Mouse (Mus musculus): ENCODE measurements around the gene Cpxm1. TPM values are rescaled to one million over a fixed set of nuclear protein-coding genes. Genes with fewer than 3 reads are reported as not detected.

The Cpxm1 gene
- polyA plus RNA-seq, 1 experiment from 2014 or later: 40.6 TPM

DNA sequence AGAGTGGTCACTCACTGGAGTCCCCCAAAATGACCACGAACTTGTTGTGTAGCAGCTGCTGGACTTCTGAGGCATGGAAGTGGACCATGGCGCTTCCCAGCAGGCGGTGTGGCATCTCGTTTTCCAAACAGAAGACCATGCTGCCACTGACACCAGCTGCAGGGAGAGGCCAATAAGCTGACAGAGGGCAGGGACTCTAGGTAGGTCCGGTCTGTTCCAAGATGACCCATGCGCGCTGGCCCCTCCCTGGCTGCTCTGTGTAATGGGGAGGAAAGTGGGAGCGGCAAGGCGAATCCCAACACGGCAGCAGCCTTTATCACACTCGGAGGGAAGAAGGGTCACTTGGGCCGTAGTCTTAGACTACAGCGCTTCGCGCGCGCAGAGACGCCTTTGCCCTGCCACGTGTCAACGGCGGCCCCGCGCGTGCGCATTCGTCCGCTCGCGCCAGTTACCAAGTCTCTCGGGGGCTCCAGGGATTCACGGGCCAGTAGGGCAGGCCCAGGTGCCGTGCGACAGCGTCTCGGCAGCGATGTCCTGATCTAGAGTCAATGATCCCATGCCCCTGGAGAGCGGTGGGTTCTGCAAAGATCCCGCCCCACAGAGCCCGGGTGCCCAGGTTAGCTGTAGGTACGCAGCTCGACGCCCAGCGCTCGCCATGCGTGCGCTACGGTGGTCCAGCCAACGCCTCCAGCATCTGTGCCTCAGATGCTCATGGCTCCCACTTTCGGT, 26.2 kb upstream of the Cpxm1 start:
- peak overlapping the region; percentile 86 for H3K4me3 ChIP-seq
- no peaks in the 10 kb centered on the region for H3K9me3 ChIP-seq
- peak overlapping the region; percentile 89 for H3K27ac ChIP-seq (replicated peaks)
- WGBS: 13% methylated on average over 49 of the region's 49 CpGs
- peak overlapping the region; percentile 88 for H3K9ac ChIP-seq
- peaks cover 14% of the 10 kb centered on the region for H3K4me1 ChIP-seq
- 0 out of 2 replicates have a peak, but pooled peaks cover 3% of the 10 kb centered on the region for H3K27me3 ChIP-seq (replicated peaks)
- H3K4me2 ChIP-seq: peak overlapping the region; percentile 88
- H3K36me3 ChIP-seq: peaks cover 30% of the 10 kb centered on the region
- ATAC-seq (ENCODE audit: extremely low read depth, insufficient number of reproducible peaks, low FRiP score, low TSS enrichment): peak; percentile 32; the same call in 1 of the 2 replicates

DNA sequence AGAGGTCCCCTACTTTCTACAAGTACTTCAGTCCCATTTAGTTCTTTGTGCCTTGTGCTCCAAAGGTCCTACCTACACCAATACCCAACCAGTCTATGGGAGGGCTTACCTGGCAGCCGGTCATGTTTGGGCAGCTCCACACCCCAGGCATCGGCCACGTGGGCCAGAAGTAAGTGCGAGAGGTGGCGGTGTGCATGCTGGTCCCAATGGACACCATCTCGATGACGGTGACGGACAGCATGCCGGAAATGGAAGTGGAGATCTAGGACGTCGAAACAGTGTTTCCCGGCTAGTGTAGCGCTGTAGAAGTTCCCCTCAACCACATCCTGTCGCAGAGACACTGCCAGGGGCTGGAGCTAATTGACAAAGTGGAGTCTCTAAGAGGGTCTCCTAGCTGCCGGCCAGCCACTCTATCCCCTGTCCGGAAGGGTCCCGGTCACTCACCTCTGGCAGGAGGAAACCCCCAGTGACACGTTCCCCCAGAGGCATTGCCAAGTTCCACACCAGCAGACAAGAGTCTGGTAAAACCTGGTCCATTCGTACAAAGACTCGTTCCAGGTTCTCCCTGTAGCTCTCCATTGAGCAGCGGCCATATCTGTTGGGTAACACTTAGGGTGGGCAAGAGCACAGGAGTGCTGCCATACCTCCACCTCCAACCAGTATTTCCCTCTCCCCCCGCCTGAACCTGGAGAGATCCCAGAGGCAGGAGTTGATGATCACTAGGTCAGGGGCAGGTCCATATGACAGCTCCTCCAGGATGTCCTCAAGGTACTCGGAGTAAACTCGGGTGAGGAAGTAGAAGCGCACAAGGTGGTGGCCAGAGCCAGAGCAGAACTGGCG, 24.6 kb upstream of the Cpxm1 start:
- H3K9ac ChIP-seq: no peak overlapping the region
- peaks cover 31% of the 10 kb centered on the region for H3K36me3 ChIP-seq
- WGBS: 94% methylated on average over 26 of the region's 26 CpGs
- H3K4me1 ChIP-seq: peaks cover 14% of the 10 kb centered on the region
- H3K27ac ChIP-seq (replicated peaks): no peak overlapping the region
- ATAC-seq (ENCODE audit: extremely low read depth, insufficient number of reproducible peaks, low FRiP score, low TSS enrichment): no peak
- H3K4me2 ChIP-seq: no peak overlapping the region
- H3K4me3 ChIP-seq: no peak overlapping the region
- no peaks in the 10 kb centered on the region for H3K9me3 ChIP-seq
- 0 out of 2 replicates have a peak, but pooled peaks cover 3% of the 10 kb centered on the region for H3K27me3 ChIP-seq (replicated peaks)

DNA sequence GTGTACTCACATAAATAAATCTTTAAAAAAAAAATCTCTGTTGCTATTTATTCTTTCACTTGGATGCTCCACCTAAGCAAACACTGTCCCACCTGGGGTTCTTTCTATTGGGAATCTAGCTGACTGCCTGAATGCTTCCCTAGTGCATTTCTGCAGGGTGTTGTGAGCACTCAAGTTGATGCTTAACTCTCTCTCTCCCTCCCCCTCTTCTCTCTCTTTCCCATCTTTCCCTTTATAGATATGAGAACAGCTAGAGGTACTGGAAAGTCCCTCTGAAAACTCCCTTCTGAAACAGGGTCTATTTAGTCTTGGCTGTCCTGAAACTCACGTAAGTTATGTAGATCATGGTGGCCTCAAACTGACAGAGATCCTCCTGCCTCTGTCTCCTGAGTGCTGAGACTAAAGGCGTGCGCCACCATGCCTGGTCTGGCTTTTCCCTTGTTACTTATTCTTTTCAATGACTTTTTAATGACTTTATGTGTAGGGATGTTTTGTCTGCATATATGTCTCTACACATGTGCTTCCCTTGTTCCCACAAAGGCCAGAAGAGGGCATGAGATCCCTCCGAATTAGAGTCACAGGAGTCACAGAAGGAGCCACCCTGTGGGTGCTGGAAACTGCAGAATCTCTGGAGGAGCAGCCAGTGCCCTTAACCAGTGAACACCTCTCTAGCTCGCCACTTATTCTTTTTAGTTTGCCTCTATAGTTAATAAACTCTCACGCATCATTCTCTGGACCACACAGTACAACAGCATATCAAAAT, 16.9 kb upstream of the Cpxm1 start:
- no peak overlapping the region for H3K4me3 ChIP-seq
- no peaks in the 10 kb centered on the region for H3K4me1 ChIP-seq
- no peaks in the 10 kb centered on the region for H3K27me3 ChIP-seq (replicated peaks)
- H3K4me2 ChIP-seq: no peak overlapping the region
- ATAC-seq (ENCODE audit: extremely low read depth, insufficient number of reproducible peaks, low FRiP score, low TSS enrichment): no peak
- no peak overlapping the region for H3K9ac ChIP-seq
- H3K27ac ChIP-seq (replicated peaks): no peak overlapping the region
- peaks cover 9% of the 10 kb centered on the region for H3K36me3 ChIP-seq
- H3K9me3 ChIP-seq: no peaks in the 10 kb centered on the region
- WGBS: 64% methylated on average over 6 of the region's 6 CpGs

DNA sequence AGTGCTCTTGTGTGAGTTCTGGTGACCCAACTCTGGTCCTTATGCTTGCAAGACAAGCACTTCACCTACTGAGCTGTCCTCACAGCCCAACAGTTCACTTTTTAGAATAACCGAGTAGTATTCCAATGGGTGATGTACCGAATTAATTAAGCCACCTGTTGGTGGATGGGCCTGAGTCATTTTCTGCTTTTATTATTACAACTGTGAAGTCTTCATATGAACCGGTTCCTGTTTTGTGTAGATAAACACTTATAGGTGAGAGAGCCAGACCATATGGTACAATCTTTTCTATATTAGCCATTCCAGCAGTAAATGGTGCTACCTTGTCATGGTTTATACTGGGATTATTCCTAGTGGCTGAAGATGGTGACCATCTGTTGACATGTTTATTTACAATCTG, 15.4 kb upstream of the Cpxm1 start:
- H3K27me3 ChIP-seq (replicated peaks): no peaks in the 10 kb centered on the region
- H3K4me3 ChIP-seq: no peak overlapping the region
- WGBS: 74% methylated on average over 3 of the region's 3 CpGs
- H3K9me3 ChIP-seq: no peaks in the 10 kb centered on the region
- no peak overlapping the region for H3K27ac ChIP-seq (replicated peaks)
- peaks cover 5% of the 10 kb centered on the region; the same call in 1 of the 2 replicates for H3K4me1 ChIP-seq
- H3K4me2 ChIP-seq: no peak overlapping the region
- H3K36me3 ChIP-seq: no peaks in the 10 kb centered on the region
- no peak for ATAC-seq (ENCODE audit: extremely low read depth, insufficient number of reproducible peaks, low FRiP score, low TSS enrichment)
- no peak overlapping the region for H3K9ac ChIP-seq

DNA sequence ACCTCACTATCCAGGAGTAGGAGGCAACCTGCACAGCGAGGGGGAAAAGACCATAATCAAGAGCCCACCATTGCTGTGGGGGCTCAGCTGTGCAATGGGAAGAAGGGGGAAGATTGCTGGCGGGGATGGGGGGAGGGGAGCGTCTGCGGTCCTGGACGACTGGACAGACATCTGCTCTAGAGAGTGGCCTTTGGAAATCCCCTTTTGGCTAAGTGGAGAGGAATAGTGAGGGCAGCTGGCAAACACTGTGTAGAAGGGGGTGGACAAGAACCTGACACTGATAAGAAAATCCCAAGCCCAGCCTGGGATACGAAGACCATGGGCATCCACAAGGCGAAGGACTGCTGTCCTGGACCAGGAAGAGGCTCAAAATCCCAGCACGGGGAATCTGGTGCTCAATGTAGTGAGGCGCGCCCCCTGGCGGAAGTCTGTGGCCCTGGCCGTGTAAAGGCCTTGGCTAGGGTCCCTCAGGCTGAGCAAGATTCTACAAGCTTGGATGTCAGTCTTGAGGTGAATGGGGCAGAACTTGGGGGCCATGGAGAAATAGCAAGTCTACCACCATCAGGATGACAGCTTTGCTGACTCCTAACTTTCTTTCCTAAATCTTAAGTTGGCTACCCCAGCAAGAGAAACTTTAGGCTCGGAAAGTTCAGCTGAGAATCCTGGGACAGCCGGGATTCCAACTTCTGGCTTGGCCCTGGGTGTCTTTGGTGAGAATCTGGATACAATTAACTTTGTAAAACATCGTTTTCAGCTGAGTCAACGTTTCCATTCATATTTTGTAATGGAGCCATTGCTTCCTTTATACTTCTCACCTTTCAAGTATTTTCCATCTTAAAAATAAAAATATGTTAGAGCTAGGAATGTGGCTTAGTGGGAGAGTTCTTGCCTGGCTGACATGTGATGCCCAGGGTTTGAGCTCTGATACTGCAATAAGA, 14.5 kb upstream of the Cpxm1 start:
- no peak; the same call in 1 of the 2 replicates for ATAC-seq (ENCODE audit: extremely low read depth, insufficient number of reproducible peaks, low FRiP score, low TSS enrichment)
- WGBS: 35% methylated on average over 16 of the region's 16 CpGs
- Histone ChIP-seq H3K4me1 (peaks cover 5% of the 10 kb centered on the region; the same call in 1 of the 2 replicates), H3K4me2 (peak overlapping the region; percentile 0; the same call in 1 of the 2 replicates), H3K27me3 (replicated peaks) (no peaks in the 10 kb centered on the region), H3K36me3 (no peaks in the 10 kb centered on the region), H3K27ac (replicated peaks) (no peak overlapping the region), H3K9ac (no peak overlapping the region), H3K4me3 (no peak overlapping the region), H3K9me3 (no peaks in the 10 kb centered on the region)

DNA sequence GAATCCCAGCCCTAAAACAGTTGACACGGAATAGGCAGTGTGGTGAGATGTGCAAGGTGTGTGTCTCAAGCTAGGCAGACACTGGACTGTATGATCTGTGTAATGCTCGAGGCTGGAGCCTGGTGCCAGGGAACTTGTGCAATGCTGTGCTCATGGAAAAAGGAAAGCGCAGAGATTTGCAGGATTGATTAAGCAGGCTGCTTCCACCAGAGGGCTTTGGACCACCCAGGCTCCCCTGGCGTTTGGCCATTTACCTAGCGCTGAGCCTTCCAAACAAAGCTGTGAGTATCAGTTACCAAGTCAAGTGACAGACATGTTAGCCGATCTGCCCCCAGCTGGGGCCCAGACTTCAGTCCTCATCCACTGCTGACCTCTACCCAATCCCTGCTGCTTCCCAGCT, 10.8 kb upstream of the Cpxm1 start:
- Histone ChIP-seq H3K4me1 (peaks cover 5% of the 10 kb centered on the region; the same call in 1 of the 2 replicates), H3K27ac (replicated peaks) (no peak overlapping the region), H3K9ac (no peak overlapping the region), H3K27me3 (replicated peaks) (no peaks in the 10 kb centered on the region; the same call in 1 of the 2 replicates), H3K4me3 (no peak overlapping the region), H3K9me3 (no peaks in the 10 kb centered on the region), H3K36me3 (no peaks in the 10 kb centered on the region), H3K4me2 (no peak overlapping the region)
- WGBS: 20% methylated on average over 6 of the region's 6 CpGs
- no peak for ATAC-seq (ENCODE audit: extremely low read depth, insufficient number of reproducible peaks, low FRiP score, low TSS enrichment)

DNA sequence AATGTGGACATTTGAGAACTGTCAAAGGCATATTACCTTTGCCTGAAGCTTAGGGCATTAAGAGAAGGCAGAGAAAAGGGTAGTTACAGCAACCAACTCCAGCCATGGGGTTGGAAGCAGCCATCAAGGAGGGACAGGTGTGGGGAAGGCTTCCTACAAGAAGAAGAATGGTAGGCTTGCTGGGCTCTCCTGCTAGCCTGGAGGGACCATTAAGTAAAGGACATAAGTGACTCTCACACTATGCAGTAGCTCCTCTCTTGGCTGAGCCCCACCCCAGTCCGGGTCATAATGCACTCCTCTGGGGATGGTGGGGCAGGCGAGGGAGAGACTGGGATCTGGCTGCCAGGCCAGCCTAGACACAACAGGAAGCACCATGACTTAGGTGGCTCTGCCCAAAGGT, 8.8 kb upstream of the Cpxm1 start, which contains the start of gene Tmem239:
Tmem239 (plus strand) TSS at position 301 of the 400 bp plus-strand sequence.
- Histone ChIP-seq H3K27me3 (replicated peaks) (no peaks in the 10 kb centered on the region; the same call in 1 of the 2 replicates), H3K4me3 (no peak within 1 kb of the TSS), H3K9ac (no peak within 1 kb of the TSS), H3K4me2 (no peak within 1 kb of the TSS), H3K4me1 (peaks cover 5% of the 10 kb centered on the region; the same call in 1 of the 2 replicates), H3K27ac (replicated peaks) (no peak within 1 kb of the TSS), H3K36me3 (no peaks in the 10 kb centered on the region), H3K9me3 (no peaks in the 10 kb centered on the region)
- 55% methylated on average over 2 of the region's 2 CpGs for WGBS
- no peak for ATAC-seq (ENCODE audit: extremely low read depth, insufficient number of reproducible peaks, low FRiP score, low TSS enrichment)

DNA sequence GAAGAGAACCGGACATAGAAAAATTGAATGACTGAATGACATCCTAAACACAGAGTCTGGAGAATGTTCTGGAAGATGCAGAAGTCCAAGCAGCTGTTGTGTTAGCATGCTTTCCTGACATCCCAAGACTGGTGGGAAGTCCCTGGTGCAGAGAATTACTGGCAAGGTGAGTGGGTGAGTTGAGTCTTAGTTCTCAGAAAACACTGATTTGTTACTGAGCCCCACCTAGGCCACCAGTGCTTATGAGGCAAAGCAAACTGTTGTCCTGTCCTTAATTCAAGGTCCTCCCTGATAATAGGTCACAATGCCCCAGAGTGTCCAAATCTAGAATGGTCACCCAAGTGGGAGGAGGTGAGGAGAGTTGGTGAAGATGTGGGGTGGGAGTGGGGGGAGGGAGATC, 7.6 kb upstream of the Cpxm1 start, which contains the start of the genes Gm28372 and 1700020A23Rik:
Gm28372 (plus strand) TSS at position 301 of the 400 bp plus-strand sequence.
1700020A23Rik (plus strand) TSS at position 321 of the 400 bp plus-strand sequence.
- WGBS: 87% methylated on average over 1 of the region's 1 CpGs
- Histone ChIP-seq H3K9me3 (no peaks in the 10 kb centered on the region), H3K27ac (replicated peaks) (no peak within 1 kb of the TSS), H3K27me3 (replicated peaks) (no peaks in the 10 kb centered on the region; the same call in 1 of the 2 replicates), H3K4me2 (no peak within 1 kb of the TSS), H3K36me3 (no peaks in the 10 kb centered on the region), H3K4me1 (peaks cover 5% of the 10 kb centered on the region; the same call in 1 of the 2 replicates), H3K4me3 (no peak within 1 kb of the TSS), H3K9ac (no peak within 1 kb of the TSS)
- ATAC-seq (ENCODE audit: extremely low read depth, insufficient number of reproducible peaks, low FRiP score, low TSS enrichment): no peak

DNA sequence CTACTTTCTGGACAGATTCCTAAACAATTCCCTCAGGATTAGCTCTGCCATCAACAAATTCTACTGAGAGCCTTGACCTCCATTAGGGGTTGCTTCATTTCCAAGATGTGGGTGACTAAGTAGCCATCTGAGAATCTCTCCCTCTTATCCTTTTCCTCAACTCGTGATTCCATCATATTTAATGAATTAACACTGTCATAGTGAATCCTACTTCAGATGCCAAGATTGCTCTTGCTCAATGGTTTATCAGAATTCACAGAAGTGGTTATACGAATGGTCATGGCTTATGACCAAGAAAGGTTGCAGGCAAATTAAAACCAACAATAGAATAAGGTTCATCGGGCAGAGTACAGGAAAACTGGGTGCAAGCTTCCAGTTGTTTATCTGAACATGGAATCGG, 4.5 kb upstream of the Cpxm1 start:
- Histone ChIP-seq H3K9ac (no peak overlapping the region), H3K9me3 (no peaks in the 10 kb centered on the region), H3K27ac (replicated peaks) (no peak overlapping the region), H3K27me3 (replicated peaks) (peaks cover 16% of the 10 kb centered on the region), H3K4me3 (no peak overlapping the region), H3K36me3 (no peaks in the 10 kb centered on the region), H3K4me1 (peaks cover 7% of the 10 kb centered on the region), H3K4me2 (no peak overlapping the region)
- ATAC-seq (ENCODE audit: extremely low read depth, insufficient number of reproducible peaks, low FRiP score, low TSS enrichment): no peak
- WGBS: 67% methylated on average over 4 of the region's 4 CpGs

DNA sequence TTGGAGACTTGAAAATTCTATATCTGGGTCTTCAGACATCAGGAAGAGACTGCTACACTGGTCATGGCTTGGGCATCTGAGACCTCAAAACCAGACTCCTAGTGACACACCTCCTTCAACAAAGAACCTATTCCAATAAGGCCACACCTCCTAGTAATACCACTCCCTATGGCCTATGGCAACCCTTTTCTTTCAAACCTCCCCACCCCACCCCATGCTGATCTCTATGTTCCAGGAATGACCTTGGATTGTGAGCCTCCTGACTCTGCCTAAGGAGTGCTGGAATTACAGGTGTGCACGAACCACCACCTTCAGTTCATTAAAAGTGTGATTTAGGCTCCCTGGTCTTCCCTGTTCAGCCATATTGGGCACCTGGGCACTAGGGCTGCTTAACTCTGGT, 2.7 kb upstream of the Cpxm1 start:
- ATAC-seq (ENCODE audit: extremely low read depth, insufficient number of reproducible peaks, low FRiP score, low TSS enrichment): no peak
- 72% methylated on average over 1 of the region's 1 CpGs for WGBS
- no peak overlapping the region for H3K4me3 ChIP-seq
- peaks cover 7% of the 10 kb centered on the region for H3K4me1 ChIP-seq
- H3K9me3 ChIP-seq: no peaks in the 10 kb centered on the region
- H3K27ac ChIP-seq (replicated peaks): no peak overlapping the region
- no peak overlapping the region for H3K9ac ChIP-seq
- H3K4me2 ChIP-seq: no peak overlapping the region
- H3K36me3 ChIP-seq: no peaks in the 10 kb centered on the region; the same call in 1 of the 2 replicates
- peaks cover 16% of the 10 kb centered on the region for H3K27me3 ChIP-seq (replicated peaks)
